Mouse (Mus musculus) embryo, embryonic 10 days (tissue): ENCODE data around the gene Atp2a2.

Experiments used
- DNase-seq: peaks from one replicate; pipeline ENCODE4 v3.0.0-alpha.2; 2015; ENCODE audit warnings: low spot score

Atp2a2 gene

GRCm38 (mm10) chr5:122502077-122502941, at the start of gene Atp2a2:
TSS of gene Atp2a2 (minus strand) at chr5:122502225.
- DNase-seq = peak; percentile 94

GRCm38 (mm10) chr5:122550460-122550859, 48.4 kb upstream of the Atp2a2 start:
- DNase-seq = no peak

- DNase-seq = no peak
Observed at GRCm38 (mm10) chr5:122548671-122549070, 46.6 kb upstream of the Atp2a2 start.

GRCm38 (mm10) chr5:122547810-122548209, 45.8 kb upstream of the Atp2a2 start:
- DNase-seq = no peak

- DNase-seq = peak; percentile 46
Observed at GRCm38 (mm10) chr5:122547251-122547714, 45.3 kb upstream of the Atp2a2 start.

GRCm38 (mm10) chr5:122543392-122543791, 41.4 kb upstream of the Atp2a2 start:
- DNase-seq = no peak

GRCm38 (mm10) chr5:122541871-122542270, 39.8 kb upstream of the Atp2a2 start:
- no peak for DNase-seq

GRCm38 (mm10) chr5:122538077-122538476, 36.1 kb upstream of the Atp2a2 start:
- DNase-seq = no peak

GRCm38 (mm10) chr5:122537654-122538053, 35.6 kb upstream of the Atp2a2 start:
- no peak for DNase-seq

GRCm38 (mm10) chr5:122533884-122534283, 31.9 kb upstream of the Atp2a2 start:
- no peak for DNase-seq

GRCm38 (mm10) chr5:122529913-122530604, 28.0 kb upstream of the Atp2a2 start:
- DNase-seq = no peak

- DNase-seq = no peak
Observed at GRCm38 (mm10) chr5:122529316-122529715, 27.3 kb upstream of the Atp2a2 start.

GRCm38 (mm10) chr5:122528591-122528990, 26.6 kb upstream of the Atp2a2 start:
- no peak for DNase-seq

- no peak for DNase-seq
Observed at GRCm38 (mm10) chr5:122527761-122528160, 25.7 kb upstream of the Atp2a2 start.

- DNase-seq = no peak
Observed at GRCm38 (mm10) chr5:122526878-122527730, 25.1 kb upstream of the Atp2a2 start.

- DNase-seq = no peak
Observed at GRCm38 (mm10) chr5:122526405-122526804, 24.4 kb upstream of the Atp2a2 start.

GRCm38 (mm10) chr5:122525238-122525931, 23.4 kb upstream of the Atp2a2 start:
- no peak for DNase-seq

- no peak for DNase-seq
Observed at GRCm38 (mm10) chr5:122524854-122525237, 22.8 kb upstream of the Atp2a2 start.

- no peak for DNase-seq
Observed at GRCm38 (mm10) chr5:122524244-122524643, 22.2 kb upstream of the Atp2a2 start.

GRCm38 (mm10) chr5:122521130-122521473, 19.1 kb upstream of the Atp2a2 start:
- DNase-seq = no peak

- no peak for DNase-seq
Observed at GRCm38 (mm10) chr5:122520254-122521129, 18.5 kb upstream of the Atp2a2 start.
